Mouse (Mus musculus): Measurements from ENCODE around the gene Elf2.

DNA sequence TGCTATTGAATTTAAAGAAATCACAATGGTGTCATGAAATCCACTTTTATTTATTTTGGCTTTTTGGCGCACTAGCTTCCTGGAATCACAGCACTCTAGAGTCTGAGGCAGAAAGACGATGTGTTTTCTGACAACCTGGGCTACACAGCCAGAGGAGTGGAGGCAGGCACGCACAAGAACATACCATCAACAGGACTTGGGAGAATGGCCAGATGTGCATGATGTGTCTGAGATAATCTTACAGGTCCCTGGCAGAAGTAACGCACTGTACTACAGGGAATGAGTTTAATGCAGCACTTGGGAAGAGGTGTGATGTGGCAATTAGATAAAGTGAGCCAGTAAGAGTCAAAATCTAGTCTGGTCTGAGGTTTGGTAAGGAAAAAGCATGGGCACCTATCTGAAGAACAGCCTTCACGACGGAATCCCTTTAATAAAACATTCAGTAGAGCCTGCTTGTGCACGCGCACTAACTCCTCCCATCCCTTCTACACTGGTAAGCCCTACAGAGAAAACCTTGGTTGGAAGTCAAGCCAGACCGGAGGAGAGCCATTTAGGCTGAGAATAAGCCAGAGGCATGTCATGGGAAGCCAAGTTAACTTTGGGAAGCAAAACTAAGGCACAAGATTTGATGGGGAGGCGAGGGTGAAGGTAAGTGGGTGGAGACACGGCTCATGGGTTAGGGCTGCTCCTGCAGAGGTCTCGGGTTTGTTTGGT is 87.6 kb downstream of the Elf2 start:
- TF ChIP-seq CTCF (IDR thresholded peaks at IDR 0.05; ENCODE audit: control insufficient read depth, insufficient read depth, insufficient replicate concordance, low read depth, low read length) (no peak), POLR2A (IDR thresholded peaks at IDR 0.05; ENCODE audit: control insufficient read depth, low read depth, low read length) (no peak)

Data from testis, adult 2 months (tissue).